Mouse (Mus musculus) A20 (cell line): Measurements from ENCODE around the gene Zswim4.

ENCODE experiments used
- DNase-seq: peaks from one replicate; pipeline ENCODE4 v3.0.0-alpha.2; 2011; ENCODE audit warnings: low read depth, low spot score

Zswim4 gene

DNA sequence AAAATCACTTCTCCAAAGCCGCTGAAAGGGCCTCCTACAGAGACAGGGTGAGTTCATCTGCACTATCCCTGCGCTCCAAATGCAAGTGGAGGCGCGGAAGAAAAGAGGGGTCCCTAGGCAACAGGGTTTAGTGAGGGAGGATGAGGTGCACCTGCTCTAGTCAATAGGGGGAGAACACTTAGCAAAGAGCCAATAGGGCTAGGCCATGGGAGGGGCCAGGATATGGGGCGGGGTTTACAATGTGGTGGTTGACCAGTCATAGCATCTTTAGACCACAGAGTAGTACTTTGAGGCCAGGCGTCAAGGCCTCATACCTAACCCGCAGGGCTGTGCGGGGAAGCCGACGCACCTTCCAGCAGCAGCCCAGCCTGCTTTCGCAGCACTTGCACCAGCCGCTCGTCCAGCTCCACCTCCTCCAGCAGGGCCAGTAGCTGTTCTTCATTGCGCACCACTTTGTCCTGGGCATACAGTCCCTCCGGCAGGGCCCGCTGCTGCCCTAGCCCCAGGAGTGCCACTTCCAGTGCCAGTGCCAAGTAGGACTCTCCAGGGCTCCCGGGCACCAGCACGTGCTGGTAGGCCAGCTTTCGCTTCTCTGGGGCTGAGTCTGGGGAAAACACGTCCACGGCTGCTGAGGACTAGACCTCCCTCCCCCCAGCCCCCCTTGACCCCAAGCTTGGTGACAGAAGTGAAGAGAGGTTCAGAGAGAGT lies 13.4 kb downstream of the Zswim4 start:
- DNase-seq, result peak; percentile 91

DNA sequence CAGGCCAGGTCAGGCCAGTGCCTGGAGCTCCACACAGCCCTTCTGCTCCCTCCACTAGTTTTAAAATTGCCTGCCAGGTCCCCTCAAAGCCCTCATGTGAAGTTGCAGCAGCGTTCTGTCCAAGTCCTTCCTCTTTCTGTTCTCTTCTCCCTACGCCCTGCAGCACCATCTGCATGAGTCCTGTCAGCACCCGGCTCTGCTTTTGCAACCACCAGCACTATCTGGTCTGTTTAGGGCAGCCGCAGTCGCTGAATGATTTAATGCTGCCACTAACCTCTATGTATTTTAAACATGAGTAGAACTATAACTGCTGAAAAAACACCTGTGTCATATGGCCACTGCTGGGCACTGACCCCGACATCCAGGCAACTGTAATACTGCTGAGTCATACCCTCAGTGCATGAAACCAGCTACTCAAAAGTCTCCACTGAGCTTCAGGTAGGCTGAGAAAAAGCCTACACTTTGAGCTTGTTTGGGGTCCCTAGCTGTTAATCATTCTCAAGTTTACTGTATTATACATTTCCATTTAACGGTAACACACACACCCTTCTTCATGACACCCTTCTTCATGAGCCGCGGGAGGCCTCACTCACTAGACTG lies 14.2 kb downstream of the Zswim4 start:
- DNase-seq, result peak; percentile 89

DNA sequence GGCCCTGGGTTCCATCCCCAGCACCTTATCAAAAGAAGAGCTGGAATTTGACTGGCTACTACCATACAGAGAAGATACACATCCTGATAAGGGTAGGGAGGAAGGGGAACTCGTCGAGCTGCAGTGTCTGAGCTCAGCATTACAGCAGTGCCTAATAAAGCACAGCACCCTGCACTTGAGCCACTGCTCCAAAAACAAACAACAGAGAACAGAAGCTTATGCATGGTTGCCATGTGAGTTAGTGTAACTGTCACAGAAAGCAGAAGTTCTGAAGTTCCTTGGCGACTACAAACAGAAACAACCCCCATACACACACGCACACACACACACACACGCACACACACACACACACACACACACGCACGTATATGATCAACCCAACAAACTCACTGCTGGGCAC lies 16.8 kb downstream of the Zswim4 start:
- DNase-seq, result peak; percentile 66

DNA sequence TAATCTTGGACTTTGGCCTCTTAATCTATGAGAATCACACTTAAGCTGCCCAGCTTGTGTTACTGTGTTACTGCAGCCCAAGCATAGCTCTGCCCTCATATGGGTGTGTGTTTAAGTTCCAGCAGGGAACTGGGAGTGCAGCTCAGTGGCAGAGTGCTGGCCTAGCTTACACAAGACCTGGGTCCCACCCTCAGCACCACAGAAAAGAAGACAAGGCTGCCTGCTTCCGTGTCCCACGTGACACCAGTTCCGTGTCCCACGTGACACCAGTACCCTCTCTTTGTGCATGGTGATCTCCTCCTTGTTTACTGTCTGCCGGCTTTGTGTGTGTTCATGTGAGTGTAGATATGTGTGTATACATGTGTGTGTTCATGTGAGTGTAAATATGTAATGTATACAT lies 18.7 kb downstream of the Zswim4 start:
- DNase-seq, result no peak

DNA sequence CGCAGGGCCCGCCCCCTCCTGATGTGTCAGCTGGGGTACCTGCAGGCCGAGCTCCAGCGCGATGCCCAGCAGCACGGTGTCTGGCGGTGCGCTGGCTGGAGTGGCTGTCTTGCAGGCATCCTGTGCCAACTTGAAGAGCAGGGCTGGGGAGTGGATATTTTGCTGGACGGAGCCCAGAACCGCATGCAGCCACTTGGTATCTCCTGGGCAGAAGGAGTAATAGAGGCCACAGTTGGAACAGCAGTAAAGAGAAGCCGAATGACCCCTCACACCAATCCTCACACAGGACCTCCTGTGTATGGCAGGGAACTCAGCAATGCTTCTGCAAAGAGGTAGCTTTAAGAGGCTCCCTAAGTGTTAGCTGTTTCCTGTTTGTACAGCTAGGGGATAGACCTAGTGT lies 19.6 kb downstream of the Zswim4 start:
- no peak for DNase-seq

DNA sequence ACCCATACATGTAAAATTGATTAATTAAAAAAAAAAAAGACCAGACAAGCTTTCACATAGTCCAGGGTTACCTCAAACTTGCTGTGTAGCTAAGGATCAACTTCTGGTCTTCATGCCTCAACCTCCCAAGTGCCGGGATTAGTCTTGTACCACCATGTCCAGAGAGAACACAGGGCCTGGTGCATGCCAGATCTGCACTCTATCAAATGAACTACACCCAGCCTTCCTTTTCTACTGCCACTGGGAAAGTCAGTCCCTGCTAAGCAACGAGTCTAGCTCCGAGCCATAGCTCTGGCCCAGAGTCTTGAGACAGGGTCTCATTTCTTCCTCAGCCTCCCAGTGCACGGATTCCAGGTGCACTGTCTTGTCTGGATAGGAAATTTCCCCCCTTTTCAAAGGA lies 23.6 kb downstream of the Zswim4 start:
- DNase-seq, result no peak

DNA sequence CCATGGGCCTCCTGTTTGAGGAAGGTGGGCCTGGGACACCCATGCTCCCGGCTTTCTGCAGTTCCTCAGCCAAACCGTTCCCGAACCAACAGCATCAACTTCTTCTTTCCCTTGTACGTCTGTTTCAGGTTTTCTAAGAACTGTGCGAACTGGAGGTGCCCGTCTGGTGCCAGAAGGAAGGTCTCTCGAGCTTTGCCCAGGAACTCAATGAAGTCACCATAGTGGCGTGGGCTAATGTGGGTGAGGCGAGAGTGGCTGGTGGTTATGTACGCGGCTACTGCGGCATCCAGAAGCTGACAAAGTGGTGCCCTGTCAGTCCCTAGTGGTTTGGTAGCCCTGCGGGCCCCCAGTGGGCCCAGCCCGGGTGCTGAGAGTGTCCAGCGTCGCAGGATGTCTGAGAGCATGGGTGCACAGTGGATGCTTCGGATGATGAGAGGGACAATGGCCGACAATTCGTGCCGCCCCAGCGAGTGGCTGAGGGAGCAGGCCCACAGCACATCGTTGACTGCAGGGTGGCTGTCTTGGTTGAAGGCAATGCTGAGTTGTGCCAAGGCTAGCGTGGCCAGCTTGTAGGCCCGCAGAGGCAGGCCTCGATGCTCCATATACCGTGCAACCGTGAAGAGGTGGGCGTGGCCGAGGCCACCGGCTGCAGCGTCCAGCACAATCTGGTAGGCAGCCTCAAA lies 24.8 kb downstream of the Zswim4 start:
- no peak for DNase-seq

DNA sequence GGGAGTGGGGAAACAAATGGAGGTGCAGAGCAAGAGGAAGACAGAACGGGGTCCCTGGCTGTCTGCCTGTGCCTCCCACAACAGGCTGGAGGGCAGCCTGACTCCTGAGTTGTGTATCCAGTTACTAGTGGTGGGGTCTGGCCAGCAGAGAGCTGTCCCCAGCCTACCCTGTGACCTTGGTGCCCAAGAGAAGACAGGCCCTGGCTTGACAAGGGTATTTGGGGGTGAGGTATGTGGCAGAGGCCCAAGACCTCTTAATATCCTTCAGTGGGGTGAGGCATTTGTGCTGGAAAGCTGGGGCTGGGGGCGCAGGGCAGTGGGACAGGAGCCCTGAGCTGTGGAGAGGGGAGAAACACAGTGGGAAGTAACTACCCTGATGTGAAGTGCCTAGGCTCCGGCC lies 25.7 kb downstream of the Zswim4 start:
- DNase-seq, result no peak

DNA sequence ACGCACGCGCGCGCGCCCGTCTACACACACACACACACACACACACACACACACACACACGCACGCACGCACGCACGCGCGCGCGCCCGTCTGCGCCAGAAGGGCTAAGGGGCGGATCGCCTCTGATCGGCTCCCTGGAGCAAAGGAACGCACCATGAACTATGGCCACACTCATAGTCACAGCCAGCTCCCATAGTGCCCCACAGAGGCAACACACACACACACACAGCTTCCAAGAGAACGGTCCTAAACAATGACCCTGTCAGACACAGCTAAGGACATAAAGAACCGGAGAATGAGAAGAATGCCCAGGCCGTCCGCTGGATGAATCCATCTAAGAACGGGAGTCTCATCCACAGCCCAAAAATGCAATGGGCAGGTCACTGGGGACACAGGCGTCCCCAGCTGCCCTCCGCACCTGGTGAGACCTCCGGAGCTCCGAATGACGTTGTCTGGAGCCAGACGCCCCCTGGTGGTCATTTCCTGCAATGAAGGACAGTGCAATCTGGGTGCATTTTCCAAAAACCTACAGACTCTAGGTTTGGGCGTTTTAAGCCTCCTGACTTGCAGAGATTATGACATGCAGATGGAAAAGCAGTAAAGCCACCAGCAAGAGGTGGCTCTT lies 26.6 kb downstream of the Zswim4 start:
- DNase-seq, result peak; percentile 66

DNA sequence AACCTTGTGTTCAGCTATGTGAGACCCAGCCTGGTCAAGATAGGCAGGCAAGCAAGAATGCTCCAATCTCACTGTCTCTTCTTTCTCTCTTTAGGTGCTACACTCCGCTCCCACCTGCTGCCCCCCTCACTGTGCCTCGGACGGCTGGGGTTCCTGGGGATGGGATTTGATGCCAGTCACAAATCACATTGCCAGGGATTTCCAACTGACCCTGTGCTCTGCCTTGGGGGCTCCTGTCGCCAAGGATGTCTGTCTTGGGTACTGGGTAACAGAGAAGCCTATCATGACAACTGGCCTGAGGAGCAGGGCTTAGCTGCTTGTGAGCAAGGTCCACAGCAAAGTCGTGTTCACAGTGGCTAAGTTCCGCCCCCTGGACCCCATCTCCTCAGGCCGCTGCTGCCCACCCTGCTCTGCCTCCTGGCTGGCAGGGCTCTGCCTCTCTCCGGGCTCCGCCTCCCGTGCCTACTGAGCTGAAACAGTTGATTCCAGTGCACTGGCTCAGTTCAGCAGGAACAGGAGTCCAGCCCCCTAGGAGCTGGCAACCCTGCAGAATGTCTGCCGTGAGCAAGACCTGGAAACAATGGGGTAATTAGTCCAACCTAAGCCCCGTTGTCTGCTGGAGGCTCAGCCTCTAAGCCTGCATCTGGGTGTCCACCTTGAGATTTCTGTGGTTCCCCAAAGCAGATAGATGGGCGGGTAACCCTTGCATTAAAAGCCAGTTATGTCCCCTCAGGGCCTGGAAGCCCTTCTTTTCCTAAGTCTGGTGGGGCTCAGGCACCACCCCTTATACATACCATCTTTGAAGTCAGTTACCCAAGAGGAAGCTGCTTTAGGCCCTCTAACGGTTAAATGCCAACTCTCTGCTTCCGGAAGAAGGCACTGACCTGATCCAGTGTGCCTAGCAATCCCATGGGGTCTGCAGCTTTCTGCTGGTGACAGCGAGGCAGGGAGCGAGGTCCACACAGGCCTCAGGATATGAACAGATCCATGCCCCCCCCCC lies 28.2 kb downstream of the Zswim4 start:
- no peak for DNase-seq

DNA sequence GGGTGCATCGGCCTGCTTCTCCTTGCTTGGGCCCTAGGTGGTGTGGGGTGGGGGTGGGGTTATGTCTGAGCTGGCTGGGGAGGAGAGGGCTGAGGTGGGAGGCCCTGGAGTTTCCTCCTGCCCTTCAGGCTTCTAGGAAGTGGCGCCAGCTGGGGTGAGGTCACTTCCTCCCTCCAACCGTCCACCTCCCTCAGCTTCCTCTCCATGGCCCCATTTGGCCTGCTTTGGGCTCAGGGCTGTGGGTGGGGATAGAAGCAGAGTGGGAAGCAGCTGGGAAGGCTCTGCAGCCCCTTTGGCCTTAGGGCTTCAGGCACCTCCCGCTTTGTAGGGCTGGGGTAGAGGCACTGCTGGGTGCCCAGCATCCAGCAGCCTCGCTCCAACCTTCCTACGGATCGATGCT lies 29.0 kb downstream of the Zswim4 start:
- DNase-seq, result no peak

DNA sequence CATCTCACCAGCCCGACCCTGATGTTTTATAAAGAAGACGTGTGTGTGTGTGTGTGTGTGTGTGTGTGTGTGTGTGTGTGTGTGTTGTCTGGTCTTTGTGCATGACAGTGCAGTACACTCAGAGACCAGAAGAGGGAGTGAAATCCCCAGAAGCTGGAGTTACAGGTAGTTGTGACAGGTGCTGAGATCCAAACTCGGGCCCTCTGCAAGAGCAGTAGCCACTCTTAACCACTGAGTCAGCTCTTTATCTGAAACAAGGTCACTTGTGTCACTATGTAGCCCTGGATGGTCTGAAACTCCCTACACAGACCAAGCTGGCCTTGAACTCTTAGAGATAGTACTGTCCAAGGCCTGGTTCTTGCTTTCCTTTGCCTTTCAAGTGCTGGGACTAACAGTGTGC lies 30.2 kb downstream of the Zswim4 start:
- peak; percentile 21 for DNase-seq

DNA sequence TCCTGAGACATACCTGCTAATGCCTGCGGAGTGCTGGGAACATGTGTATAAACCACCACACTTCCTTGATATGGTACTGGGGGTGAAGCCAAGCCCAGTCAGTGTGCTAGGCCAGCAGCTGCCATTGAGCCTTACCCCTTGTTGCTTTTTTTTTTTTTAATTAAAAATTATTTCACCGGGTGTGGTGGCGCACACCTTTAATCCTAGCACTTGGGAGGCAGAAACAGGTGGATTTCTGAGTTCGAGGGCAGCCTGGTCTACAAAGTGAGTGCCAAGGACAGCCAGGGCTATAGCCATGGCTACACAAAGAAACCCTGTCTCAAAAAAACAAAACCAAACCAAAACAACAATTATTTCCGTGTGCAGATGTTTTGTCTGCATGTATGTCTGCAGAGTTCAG lies 31.8 kb downstream of the Zswim4 start:
- no peak for DNase-seq

DNA sequence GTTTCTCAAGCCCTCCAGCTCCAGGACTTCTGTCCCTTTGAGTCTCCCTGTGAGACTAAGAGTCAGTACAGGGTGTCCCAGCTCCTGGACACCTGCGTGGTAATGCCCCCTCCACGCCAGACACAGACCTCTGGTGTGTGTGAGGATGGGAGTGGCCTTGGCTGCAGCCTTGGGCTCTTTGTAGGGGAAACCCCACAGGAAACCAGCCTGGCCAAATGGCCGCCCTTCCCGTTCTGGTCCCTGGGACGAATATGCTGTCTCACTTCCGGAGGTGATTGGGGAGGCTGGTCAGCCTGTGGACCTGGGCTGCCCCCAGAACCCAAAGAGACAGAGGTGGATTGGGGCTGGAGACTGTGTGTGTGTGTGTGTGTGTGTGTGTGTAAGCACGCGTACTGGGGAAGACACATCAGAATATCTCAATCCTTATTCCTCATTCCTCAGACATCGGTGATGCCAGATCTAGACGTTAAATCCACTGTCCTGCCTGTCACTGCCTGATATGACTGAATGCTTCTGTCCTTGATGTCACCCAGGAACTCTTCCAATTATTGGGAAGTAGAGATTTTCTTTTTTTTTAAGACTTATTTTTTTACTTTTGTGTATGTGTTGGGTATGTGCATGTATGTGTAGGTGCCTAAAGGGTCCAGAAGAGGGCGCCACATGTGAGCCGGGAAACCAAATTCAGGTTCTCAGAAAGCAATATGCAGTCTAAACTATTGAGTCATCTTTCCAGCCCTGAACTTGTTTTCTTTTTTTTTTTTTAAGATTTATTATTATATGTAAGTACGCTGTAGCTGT lies 32.7 kb downstream of the Zswim4 start:
- peak; percentile 37 for DNase-seq

DNA sequence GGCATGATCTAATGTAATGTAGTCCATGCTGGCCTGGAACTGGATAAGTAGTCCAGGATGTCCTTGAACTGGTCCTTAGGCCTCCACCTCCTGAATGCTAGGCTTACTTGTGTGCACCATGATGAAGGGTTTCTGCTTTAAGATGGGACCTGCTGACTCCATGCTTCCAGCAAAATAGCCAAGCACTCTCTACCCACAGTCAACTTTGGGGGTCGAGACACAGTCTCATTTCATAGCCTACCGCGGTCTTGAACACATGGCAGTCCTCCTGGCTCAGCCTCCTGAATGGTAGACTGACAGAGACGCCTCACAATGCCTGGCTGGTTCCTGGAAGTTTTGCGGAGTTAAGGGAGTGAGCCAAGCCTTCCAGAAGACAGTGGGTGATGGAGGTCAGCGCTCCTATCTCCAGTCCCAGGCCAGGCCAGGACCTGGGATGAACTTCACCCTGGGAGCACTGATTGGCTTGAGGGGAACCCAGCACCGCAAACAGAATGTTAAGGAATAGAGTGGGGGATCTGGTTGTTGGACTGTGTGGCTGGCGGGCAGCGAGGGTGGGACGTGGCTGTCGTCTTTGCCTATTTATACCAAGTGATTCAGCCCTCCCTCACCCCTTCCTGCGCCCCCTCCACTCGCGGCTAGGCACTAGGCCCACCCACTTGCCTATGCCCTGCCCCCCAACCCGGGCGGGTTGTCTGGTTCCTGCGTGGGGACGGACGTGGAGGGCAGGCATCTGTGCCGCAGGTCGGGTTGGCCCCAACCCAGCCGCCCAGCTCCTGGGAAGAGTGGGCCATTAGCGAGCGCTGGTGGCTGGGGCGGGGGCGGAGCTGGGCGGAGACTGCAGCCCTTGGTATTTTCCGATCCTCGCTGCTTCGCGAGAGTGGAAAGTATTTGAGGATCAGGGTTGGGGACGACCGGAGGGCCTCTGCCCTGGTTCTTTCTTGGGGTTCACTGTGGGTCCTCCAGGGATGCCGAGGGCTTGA lies 33.6 kb downstream of the Zswim4 start:
- DNase-seq, result no peak

DNA sequence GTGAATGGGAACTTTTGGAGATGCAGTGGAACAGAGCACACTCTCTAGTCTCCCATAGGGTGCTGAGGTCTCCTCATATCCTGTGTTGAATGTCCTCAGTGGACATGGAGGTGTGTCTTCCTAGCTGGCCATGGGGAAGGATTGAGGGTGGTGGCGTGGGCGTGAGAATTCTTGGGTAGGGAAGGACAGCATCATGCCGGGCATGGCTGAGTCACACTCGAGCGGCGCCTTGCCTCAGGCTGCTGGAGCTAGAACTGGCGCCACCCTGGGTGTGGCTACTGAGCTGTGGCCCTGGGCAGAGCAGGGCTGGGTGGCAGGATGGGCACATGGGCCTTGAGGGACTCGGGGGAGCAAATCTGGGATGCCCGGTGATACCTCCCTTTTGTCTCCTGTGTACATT lies 34.4 kb downstream of the Zswim4 start:
- no peak for DNase-seq

DNA sequence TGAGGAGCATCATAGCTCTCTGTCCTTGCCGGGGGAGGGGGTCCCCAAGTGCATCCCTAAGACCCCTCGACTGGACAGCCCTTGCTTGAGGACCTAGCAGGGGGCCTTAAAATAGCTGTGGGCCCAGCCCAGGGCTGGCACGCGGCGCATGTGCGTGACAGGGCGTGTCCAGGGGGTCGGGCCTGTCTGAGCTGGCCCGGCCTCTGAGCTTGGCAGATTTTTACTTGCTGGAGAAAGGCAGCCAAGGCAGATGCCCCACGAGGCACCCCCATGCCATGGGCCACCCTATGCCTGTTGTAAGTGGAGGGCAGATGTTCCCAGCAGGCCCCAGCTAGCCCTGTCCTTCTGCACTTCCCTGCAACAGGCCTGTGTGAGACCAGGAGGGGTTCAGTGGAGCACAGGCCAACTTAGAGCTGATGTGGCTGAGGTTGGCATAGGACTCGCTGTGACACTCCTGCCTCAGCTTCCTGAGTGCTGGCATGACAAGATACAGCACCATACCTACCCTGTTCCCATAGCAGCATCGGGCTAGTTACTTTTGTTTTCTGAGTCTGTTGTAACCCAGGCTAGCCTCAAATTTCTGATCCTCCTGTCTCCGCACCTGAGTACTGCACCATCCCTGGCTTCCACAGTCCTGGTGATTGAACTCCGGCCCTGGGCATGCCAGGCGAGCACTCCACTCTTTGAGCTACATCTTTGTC lies 35.2 kb downstream of the Zswim4 start:
- no peak for DNase-seq

DNA sequence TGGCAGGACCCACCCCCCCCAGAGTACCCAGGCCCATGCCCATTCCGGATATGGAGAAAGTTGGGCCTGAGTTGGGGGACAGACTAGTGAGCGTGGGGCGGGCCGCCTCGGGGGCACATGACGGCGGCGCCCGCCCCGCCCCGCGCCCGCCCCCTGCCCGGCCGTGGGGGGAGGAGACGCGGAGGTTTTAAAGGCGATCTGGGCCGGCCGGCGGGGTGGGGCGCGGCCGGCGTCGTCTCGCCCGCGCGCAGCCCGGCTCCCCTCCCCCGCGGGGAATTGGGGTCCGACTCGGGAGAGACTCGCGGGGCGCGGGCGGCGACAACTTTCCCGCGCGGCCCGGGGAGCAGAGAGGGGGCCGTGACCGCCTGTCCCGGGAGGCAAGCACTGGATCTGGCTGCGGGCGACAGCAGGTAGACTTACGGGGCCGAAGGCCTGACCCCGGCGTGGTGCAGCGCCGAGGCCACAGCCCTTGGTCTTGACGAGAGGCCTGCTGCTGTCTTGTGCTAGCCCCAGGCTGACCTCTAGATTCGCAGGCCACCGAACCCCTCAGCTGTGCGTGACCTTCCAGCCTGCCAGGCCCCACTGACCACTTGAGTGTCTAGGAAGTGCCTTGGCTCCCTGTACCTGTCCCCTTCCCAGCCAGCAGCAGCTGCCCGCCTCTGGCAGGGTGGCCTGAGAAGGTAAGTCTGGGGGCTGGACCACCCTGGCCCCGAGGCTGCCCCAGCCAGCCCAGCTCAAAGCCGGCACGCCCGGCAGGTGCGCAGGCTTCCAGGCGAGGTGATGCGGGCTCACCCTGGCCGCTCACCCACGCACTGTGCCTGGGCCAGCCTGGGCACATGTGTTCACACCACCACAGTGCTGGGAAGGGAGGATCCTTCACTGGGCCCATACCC lies 36.0 kb downstream of the Zswim4 start:
- no peak for DNase-seq
